Mouse (Mus musculus): ENCODE data around the gene Gtf3c5.

The Gtf3c5 gene

DNA sequence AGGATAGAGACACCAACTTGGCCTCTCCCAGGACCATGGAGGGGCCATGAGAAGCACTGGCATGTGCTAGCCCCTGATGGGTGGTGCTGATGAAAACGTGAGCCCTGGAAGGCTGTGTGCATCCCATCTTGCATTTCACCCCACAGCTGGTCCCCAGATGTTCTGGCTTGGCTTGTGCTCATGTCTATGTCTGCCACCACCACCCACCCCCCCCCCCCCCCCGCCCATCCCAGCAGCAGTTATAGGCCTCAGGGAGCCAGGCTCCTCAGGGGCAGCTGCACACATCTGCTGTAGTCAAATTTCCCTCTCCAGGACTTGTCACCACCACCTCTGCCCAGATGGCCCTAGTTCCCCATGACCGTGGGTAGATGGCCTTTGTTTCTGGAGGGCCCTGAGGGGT, 13.6 kb downstream of the Gtf3c5 start:
- DNase-seq (ENCODE audit: low spot score), result no peak

GRCm38 (mm10) chr2:28566545-28566944, 17.0 kb downstream of the Gtf3c5 start:
- DNase-seq (ENCODE audit: low spot score), result no peak

DNA sequence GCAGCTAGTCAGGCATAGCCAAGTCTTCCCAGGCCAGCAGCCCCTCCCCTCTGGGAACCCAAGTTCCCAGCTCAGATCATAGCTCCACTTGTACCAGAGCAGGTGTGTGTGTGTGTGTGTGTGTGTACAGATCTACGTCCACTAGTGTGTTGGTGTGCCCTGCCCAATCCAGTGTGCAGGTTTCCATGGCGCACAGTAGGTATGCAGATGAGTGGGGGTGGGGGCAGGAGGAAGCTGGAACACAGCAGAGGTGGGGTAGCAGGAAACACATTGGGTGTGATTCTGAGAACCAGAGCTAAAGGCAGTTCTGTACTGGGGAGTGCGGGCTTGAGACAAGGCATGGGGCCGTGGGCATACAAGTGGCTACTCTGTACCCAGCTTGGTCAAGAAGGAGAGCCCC, 19.2 kb downstream of the Gtf3c5 start:
- no peak for DNase-seq (ENCODE audit: low spot score)

GRCm38 (mm10) chr2:28563830-28564229, 19.7 kb downstream of the Gtf3c5 start:
- DNase-seq (ENCODE audit: low spot score), result no peak

- no peak for DNase-seq (ENCODE audit: low spot score)
Measured at GRCm38 (mm10) chr2:28563303-28563702, 20.2 kb downstream of the Gtf3c5 start, which contains the start of gene Cel. Gene Cel, minus strand, starts transcription at chr2:28563403.

DNA sequence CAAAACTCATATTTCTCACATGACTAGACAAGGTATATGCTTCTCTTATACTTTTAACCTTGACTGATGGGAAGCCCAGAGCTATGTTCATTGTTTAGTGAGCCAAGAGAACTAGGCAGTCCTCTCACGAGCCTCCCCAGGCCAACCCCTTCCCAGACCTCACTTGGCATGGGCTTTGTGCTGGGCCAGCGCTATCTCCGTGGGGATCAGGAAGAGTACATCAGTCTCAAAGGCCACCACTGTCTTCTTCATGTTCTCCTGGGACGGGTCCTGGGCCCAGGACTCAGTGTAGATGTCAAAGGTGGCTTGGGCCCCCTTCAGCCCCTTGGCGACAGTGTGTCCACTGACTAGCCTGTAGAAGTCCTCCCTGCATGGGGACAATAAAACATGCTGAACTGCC, 26.1 kb downstream of the Gtf3c5 start:
- DNase-seq (ENCODE audit: low spot score), result no peak

DNA sequence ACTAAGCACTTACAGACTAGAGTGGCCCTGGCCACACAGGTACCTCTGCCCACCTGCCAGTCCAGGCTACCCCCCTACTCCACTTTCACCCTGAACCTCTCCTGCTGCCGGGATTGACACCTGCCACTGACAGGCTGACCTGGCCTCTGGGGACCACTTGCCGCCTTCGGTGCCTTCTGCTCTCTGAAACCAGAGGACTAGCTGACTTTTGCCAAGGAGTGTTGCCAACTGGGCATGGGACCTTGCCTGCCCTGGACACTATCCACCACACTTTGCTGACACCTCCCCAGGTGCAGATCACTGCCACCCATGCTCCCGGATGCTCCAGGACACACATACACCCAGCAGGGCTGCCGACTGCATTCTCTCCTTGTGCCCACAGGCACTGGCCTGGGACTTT, 31.2 kb downstream of the Gtf3c5 start:
- DNase-seq (ENCODE audit: low spot score), result no peak

DNA sequence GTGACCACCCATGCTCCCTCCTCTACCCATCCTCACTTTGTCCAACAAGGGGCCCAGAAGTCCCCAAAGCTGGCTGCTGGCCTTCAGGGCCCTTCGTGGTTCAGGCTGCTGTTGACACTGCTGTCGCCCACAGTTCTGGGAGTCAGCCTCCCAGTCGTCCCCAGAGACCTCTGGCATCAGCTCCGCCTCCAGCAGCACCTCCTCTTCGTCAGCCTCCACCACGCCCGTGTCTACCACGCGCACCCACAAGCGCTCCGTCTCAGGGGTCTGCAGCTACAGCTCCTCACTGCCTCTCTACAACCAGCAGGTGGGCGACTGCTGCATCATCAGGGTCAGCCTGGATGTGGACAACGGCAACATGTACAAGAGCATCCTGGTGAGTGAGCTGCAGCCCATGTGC, 34.4 kb downstream of the Gtf3c5 start:
- DNase-seq (ENCODE audit: low spot score), result no peak

- DNase-seq (ENCODE audit: low spot score), result peak; percentile 87
Measured at GRCm38 (mm10) chr2:28547237-28548172, 36.0 kb downstream of the Gtf3c5 start.

DNA sequence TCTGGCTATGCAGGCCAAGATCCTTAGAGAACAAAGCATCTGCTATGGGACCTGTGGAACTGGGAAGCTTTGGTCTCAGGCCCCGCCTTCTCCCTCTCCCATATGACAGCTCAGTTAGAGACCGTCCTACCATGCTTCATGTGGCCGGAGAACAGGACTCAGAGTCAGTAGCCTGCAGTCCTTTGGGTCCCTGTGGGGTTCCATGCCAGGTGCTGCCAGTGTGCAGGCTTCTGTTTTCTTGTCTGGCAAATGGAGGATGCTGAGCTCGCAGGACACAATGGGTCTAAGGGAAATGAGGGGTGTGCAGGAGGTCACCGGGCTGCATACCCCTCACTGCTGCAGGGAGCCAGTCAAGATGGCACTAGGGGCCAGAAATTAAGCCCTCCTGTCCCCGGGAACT, 37.0 kb downstream of the Gtf3c5 start:
- no peak for DNase-seq (ENCODE audit: low spot score)

DNA sequence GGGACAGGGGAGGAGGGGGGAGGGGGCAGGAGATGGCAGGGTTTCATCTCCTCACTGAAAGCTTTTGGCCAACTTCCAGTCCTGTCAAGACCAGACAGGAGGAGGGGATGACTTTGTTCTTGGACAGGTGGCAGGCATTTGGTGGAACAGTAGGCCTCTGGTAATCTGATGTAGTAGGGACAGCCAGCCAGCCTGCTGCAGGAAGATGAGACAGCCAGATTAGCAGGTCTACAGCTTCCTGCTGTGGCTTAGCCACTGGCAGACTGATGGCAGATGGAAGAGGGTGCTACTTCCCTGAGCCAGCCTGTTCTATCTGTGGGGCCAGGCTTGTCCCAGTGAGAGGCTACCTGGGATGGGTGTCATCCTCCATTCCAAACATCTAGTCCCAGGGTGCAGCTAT, 37.6 kb downstream of the Gtf3c5 start:
- DNase-seq (ENCODE audit: low spot score), result no peak

GRCm38 (mm10) chr2:28543894-28544293, 39.7 kb downstream of the Gtf3c5 start:
- no peak for DNase-seq (ENCODE audit: low spot score)

GRCm38 (mm10) chr2:28540587-28541227, 42.8 kb downstream of the Gtf3c5 start:
- no peak for DNase-seq (ENCODE audit: low spot score)

GRCm38 (mm10) chr2:28539949-28540348, 43.6 kb downstream of the Gtf3c5 start:
- no peak for DNase-seq (ENCODE audit: low spot score)

- DNase-seq (ENCODE audit: low spot score), result no peak
Measured at GRCm38 (mm10) chr2:28539206-28539605, 44.3 kb downstream of the Gtf3c5 start.

DNA sequence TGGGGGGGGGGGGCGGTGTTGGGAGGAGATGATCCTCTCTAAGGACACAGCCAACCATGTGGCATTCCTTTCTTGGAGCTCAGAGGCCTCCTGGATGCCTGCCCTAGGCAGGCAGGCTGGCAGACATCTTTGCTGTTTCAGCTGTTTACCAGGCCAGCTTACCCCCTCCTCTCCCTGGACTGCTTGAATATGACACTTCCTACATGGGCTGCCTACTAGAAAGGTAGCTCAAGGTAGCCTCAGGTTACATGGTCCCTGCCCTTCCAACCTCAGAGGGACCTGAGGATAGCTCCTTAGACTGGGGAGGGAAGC, 44.8 kb downstream of the Gtf3c5 start:
- DNase-seq (ENCODE audit: low spot score), result no peak

DNA sequence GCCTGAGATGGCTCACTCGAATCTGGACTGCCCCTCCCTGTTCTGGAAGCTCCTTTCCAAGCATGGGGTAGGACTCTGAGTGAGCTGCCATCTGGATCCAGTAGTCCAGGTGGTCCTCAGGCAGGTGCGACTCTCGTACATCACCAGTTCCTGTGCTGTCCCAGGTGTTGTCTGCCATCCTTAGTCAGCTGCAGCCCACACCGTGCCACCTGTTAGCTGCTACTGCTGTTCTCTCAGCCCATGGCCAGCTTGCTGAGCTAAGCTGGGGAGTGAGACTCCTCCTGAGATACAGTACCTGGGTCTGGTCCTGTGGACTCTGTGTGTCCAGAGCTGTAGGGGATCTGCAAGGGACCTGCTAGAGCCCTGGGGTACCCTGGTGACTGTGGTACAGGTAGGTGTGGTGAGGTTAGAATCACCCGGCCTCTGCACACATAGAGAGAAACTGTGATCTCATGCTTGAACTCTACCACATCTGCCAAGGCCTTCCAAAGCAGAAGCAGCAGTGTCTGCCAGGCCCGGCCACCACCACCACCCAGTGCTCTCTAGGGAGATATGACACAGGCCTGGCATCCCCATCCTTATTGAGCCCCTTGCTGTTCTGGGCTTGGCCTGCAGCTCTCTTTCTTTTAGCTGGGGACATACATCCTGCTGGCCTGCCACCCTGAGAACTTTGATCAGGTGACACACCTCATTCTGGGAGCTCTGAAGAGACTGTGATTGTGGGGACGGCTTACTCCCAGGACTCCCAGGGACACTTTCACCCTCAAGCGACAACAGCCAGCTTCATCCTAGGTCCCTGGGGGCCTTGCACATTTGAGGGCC, 45.3 kb downstream of the Gtf3c5 start:
- no peak for DNase-seq (ENCODE audit: low spot score)

DNA sequence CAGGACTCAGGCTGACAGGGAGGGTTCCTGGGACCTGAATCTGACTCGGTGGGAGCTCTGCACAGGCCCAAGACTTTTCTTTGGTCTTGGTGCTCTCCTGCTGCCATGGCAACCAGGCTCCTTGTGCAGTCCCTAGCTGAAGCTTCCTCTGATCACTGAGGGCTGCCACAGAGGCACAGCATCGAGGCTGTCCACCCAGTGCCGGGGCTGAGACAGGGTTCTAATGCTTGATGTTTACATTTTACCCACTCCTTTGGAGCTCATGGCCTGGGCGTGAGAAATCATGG, 46.0 kb downstream of the Gtf3c5 start:
- DNase-seq (ENCODE audit: low spot score), result no peak

- no peak for DNase-seq (ENCODE audit: low spot score)
Measured at GRCm38 (mm10) chr2:28536766-28537633, 46.6 kb downstream of the Gtf3c5 start.

DNA sequence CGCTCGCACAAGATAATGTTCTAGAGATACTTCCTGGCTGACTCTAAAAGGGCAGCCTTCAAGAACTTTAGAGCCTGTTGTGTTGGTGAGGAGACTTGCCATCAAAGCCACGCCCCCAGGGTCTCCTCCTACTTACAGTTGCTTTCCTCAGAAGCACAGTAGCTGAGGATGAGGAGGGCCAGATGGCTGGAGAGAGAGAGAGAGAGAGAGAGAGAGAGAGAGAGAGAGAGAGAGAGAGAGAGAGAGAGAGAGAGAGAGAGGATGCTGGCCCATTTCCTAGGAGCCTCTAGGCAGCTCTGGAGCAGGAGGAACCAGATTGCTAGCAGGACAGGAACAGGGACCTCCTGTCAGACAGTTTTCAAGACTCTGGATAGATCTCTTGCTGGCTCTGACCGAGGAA, 47.4 kb downstream of the Gtf3c5 start:
- DNase-seq (ENCODE audit: low spot score), result no peak

- no peak for DNase-seq (ENCODE audit: low spot score)
Measured at GRCm38 (mm10) chr2:28535650-28536049, 47.9 kb downstream of the Gtf3c5 start.

- no peak for DNase-seq (ENCODE audit: low spot score)
Measured at GRCm38 (mm10) chr2:28535263-28535540, 48.3 kb downstream of the Gtf3c5 start.
